Mouse (Mus musculus) monocyte, adult 5-6 weeks (primary cell): Measurements from ENCODE around the gene Zfp61. TPM values are rescaled to one million over a fixed set of nuclear protein-coding genes. Genes with fewer than 3 reads are reported as not detected.

Experiments used
- ATAC-seq: fragments of 153-309, 156-312 bp; replicated peaks from 2 replicates; pipeline ENCODE4 v1.8.0; 2017; ENCODE audit warnings: mild to moderate bottlenecking; ENCODE audit not compliant: low TSS enrichment, insufficient number of reproducible peaks, severe bottlenecking, poor library complexity, low FRiP score
- total RNA-seq: library from RNA; stranded (forward); fragments of 200-1000, 200-491, 200-594 nt; gene quantifications from 3 replicates; pipeline ENCODE4 v1.2.3, GENCODE M21; 2017

Zfp61 gene
- total RNA-seq = 4.6 to 11.1 TPM (median 5.2 TPM) in 3 replicates

DNA sequence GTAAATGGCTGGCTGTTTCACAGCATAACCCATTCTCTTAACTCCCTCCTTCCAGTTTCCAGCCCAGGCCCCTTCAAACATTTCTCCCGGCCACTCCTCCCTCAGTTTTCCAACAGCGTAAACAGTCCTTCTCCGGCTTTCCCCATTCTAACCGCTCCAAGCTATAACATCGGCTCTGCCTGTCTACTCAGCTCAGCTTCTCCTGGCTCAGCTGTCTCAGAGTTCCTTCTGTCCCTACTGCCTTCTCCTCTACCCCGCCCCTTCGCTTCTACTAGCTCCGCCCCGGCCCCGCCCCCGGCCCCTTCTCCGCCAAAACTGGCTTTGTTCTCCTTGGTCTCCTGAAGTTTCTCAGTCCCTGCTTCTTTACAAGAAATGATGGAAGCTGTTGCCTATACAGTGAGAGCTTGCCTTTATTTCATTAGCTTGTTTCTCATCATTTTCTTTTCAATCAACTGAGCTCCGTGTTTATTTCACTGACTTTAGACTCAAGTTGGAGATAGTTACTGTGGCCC lies at the start of gene Zfp61:
Zfp61 (minus strand) TSS at position 462 of the 512 bp plus-strand sequence.
- ATAC-seq = no peak

DNA sequence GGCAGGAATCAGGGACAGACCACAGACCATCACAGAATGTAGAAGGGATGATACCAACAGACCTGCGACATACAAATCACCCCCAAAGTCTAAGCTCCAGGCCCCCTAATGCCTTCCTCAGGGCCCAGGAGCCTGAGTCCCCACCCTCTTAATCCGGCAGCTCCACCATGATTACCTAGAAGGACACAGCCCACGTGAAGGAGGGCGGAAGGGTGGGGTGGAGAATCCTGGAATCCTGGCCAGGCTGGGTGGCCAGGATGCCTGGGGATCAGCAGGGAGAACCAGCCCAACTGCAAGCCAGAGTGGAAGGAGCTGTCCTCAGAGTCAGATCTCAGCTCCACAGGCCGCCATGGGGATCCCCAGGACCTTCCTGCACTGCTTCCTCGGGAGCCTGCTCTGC lies 47.9 kb upstream of the Zfp61 start, which contains the start of gene Lypd5:
Lypd5 (plus strand) TSS at position 301 of the 400 bp plus-strand sequence.
- ATAC-seq = no peak

DNA sequence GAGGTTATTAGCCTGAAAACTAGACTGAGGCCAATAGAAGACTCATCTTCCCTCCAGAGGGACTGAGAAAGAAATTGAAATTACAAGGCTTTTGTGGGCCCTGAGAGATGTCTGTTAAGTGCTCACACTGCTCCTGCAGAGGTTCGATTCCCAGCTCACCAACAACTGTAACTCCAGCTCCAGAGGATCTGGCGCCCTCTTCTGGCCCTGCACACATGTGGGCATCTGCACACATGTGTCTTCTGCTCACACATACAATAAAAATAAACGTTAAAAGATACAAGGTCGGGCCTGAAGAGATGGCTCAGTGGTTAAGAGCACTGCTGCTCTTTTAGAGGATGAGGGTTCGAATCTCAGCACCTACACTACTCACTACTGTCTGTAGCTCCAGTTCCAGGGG lies 45.4 kb upstream of the Zfp61 start:
- ATAC-seq = no peak

DNA sequence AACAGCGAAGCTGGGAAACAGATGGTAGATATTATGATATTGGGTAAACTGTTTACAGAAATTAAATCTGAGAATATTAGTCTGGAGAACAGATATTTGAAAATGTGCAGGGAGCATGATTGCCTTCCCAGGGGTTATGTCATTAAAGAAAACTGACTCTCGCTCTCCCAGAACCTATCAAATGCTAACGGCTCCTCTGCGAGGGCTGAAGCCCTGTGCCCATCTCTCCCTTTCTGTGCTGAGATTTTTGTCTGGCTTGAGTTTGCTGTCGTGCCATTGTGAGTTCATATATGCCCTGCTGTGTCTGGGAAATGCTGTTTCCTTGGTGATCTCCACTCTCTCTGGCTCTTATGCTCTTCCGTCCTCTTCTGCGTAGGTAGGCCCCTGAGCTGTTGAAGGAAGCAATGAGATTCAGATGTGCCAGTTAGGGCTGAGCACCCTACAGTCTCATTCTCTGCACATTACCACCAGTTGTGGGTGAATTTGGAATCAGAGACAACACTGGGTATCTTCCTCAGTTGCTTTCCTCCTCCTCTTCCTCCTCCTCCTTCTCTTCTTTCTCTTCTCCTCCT lies 42.8 kb upstream of the Zfp61 start:
- ATAC-seq = no peak

DNA sequence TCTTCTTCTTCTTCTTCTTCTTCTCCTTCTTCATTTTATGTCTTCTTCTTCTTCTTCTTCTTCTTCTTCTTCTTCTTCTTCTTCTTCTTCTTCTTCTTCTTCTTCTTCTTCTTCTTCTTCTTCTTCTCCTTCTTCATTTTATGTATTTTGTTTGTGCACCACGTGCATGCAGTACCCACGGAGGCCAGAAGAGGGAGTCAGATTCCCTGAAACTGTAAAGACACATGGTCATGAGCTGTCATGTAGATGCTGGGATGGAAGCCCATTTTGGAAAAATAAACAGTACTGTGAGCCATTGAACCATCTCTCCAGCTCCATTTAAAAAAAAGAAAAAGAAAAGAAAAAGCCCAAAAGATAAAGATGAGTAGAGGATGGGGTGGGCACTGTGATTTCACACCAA lies 37.2 kb upstream of the Zfp61 start:
- no peak for ATAC-seq

DNA sequence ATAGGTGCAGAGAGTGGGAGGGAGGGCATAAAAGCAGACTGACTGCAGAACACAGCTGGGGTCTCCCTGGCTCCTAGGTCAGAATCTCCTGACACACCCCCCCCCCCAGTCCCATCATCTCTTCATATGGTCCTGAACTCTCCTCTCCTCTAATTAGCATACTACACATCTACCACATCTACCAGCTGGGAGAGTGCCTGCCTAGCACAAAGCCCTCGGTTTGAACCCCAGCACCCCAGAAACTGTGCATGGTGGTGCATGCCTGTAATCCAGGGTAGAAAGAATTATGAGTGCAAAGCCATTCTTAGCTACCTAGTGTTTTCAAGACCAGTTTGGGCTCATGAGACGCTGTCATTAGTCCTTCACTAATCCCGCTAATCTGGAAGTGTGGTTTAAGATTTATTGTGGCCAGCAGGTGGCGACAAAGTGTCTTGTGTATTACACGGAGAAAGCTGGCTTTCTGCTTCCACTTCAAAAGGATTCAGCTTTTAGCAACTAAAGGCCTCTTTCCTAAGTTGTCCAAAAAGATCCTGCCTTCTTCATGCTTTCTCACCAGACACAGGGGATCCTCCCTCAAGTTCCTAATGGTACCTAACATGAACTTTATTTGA lies 34.8 kb upstream of the Zfp61 start:
- peak; percentile 26; the same call in 1 of the 2 replicates for ATAC-seq

DNA sequence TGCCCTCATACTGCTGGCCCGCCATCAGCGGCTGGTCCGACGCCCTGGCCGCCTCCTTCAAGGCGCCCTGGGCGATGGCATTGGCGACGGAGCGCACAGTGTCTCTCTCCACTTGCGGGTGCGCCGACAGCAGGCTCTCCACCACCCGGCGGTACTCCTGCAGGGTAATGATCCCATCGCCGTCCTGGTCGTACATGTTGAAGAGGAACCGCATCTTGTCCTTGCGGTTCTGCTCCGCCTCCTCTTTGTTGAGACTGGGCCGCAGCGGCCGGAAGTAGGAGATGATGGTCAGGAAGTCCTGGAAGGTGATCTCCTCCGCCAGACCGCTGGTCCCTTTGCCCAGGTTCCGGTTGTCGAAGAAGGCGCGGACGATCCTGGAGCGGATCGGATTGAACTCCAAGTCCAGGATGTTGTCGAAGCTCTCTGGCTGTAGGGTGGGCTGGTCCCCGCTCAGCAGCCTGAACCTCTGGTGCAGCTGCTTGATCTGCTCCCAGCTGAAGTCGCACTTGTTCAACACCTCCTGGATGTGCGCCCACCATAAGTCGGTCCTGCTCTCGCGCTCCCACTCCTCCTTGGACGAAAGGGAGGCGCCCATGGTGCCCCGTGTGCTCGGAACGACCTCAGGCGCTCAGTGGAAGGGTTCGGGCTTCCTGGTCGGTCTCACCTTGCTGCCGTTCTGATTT lies 32.4 kb upstream of the Zfp61 start, which contains the start of gene Tescl:
Tescl (minus strand) TSS at position 633 of the 683 bp plus-strand sequence.
- no peak for ATAC-seq

DNA sequence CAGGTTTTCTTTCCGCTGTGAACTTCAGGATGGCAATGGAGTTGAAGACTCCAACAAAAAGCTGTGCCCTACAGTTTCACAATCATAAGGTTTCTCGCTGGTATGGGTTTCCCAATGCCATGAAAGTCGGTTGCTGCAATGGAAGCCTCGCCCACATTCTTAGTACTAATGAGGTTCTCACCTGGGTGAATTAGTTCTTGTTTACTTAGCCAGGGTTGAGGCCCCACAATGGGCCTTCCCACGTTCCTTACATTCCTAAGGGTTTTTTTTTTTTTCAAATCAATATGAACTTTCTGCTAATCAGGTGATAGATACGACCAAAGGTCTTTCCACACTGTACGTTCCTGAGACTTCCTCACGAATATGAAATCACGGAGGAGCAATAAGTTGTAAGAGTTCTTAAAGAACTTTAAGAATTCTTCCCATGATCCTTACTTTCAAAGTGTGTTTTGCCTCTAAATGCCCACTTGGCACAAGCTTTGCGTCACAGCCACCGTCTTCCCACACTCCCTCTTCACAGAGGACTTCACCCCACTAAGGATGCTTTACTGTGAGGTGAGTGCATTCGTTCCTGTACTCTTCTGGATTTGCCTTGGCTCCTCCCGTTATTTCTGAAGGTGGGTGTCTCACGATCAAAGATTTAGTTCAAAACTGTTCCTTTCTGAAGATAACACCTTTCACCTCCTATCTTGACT lies 26.4 kb upstream of the Zfp61 start:
- ATAC-seq = no peak

DNA sequence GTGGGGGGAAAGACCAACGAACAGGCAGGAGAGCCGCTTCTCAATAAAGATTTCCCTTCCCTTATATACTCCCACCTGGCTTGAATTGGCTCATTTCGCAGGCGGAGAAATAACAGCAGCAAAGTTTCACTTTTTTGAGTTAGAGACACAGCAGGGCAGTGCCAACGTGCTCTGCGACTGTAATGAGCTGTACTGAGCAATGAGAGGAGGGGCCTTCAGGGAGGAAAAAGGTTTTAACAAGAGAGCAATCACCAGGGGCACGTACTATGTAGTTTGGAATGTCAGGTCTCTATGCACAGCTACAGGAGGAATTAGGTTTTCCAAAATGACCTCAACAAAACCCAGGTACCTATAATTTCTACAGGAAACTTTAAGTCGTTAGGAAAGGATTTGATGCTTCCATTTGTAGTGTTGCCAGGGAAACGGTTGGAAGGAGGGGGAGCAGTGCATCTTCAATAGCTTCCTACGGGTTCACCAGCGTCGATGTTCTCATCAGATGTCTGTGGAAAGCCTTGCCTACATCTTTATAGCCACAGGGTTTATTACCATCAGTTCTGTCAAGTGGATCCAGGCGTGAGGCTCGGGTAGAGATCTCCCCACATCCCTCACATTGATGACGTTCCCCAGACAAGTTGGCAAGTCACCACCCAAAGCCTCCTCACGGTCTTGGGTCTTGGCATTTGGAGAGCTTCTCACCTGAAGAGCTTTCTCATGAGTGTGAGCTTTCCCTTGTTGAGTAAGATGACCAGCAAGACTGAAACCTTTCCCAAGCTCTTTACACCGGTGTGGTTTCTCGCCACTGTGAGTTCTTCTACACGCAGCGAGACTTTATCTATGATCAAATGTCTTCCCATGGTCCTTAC lies 25.5 kb upstream of the Zfp61 start:
- no peak for ATAC-seq

DNA sequence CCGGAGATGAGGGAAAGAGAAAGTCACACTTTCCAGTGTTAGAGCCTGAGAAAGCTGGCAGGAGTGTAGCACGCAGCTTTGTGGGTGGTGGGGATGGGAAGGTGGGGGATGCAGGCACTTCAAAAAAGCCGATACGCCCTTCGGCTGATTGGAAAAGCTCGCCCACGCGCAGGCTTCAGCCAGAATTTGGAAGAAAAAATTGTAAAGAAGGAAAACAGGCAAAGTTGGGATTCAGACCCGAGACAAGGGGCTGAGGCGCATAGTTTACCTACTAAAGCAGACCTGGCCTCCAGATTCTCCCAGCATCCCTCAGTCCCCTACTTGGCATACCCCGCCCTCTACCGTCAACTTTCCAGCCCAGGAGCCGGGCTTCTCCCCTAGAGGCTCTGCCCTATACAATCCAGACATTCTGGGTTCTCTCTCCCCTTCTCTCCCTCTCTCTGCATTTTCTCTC lies 24.7 kb upstream of the Zfp61 start:
- no peak for ATAC-seq

DNA sequence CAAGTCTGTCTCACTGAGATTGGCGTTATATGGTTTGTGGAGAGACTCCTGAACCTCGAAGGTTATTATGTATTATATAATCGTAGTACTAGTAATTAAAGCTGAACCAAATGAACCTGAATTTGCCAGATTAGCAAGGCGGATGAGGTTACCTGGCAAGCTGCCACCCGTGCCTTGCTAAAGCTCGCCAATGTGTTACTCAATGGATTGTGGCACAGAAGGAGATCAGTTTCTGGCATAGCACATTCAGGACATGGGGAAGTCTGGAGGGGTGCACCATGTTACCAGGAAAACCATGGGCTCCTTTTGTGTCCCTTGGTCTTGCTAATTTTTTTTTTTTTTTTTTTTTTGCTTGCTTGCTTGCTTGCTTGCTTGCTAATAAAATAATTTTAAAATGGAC lies 24.2 kb upstream of the Zfp61 start:
- ATAC-seq = no peak

DNA sequence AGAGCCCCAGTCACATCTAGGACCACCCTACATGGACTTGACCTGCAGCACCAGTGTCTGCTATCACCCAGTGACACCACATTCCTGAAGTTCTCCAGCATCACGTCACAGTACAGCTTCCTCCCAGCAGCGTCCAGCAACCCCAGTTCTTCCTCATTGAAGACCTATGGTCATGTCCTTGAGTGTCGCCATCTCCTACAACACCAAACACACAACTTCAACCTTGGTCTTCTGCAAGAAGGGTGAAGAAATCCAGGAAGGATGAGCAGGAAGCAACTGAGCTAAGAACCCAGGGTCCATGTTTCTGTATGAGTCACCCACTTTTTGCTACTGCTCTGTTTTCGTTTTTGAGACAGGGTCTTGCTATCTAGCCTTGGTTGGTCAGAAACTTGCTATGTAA lies 21.6 kb upstream of the Zfp61 start:
- no peak for ATAC-seq

DNA sequence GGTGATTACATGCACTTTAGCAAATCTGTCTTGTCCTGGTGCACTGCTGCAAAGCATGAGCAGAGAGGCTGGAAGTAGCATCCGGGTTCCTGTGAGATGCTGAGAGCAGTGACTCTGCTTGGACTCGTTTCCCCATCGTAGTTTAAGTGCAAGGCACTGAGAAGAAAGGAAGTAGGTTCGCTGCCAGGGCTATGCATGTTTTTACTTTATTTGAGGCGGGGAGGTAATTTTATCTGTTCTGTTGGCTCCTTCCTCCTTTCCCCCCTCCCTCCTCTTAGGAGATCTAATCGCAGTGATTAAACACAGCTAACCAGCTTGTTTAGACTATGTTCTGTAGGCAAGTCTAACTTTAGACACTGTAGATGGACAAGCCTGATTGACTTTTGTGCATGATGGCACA lies 17.9 kb upstream of the Zfp61 start:
- no peak for ATAC-seq

DNA sequence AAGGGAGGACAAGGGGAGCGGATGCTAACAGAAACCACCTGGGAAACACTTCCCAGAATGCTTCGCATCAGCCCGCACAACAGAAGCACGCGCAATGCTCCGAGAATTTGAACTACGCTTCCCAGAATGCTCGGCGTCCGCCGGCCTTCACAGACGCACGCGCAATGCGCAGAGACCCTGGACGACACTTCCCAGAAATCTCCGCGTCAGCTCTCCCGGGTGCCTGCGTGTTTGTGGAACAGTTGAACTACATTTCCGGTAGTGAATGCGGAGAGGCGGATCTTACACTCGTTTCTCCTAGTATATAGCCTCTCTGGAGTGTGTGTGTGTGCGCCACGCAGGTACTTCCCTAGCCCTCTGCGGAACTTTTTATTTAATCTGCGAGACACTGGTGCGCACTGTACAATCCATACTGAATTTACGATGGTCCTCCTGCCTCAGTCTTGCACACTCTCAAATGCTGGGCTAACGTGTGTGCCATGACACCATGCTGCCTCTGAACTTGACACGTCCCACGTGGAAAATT lies 15.6 kb upstream of the Zfp61 start, which contains the start of gene Zfp94:
Zfp94 (minus strand) TSS at position 100 of the 526 bp plus-strand sequence.
- ATAC-seq = peak; percentile 94

DNA sequence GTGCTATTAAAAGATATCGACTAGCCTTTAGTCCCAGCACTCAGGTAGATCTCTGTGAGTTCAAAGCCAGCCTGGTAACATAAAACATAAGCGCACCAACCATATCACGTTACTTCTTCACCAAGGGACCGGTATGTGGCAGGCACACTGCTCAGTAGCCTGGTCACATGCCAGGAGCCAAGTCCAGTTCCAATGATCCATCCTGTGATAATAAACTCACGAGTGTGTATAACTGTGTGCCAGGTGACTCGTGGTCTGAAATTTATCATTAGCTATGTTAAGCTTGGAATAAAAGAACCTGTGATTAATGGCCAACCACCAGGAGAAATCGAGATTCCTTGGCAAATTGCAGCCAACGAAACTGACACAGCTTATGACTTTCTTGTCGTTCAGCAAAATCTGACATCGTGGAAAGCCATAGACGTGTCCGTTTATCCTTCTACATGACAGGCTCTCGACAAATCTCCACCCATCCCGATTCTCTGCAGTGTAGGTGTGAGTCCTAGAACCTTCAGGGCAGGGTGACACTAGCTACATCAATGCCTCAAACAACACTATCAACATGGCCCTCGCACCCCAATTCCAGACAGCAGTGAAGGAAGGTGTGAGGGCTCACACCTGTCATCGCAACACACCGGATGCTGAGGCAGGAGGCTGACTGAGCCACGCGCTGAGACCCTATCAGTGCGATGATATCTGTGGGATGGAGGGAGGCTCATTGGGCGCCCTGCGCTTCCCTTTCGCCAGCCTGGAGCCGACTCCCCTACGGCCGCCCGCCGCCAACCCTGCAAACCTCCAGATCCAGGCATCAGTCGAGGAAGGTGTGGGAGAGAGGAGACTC lies 14.9 kb upstream of the Zfp61 start:
- ATAC-seq = no peak; the same call in 1 of the 2 replicates

DNA sequence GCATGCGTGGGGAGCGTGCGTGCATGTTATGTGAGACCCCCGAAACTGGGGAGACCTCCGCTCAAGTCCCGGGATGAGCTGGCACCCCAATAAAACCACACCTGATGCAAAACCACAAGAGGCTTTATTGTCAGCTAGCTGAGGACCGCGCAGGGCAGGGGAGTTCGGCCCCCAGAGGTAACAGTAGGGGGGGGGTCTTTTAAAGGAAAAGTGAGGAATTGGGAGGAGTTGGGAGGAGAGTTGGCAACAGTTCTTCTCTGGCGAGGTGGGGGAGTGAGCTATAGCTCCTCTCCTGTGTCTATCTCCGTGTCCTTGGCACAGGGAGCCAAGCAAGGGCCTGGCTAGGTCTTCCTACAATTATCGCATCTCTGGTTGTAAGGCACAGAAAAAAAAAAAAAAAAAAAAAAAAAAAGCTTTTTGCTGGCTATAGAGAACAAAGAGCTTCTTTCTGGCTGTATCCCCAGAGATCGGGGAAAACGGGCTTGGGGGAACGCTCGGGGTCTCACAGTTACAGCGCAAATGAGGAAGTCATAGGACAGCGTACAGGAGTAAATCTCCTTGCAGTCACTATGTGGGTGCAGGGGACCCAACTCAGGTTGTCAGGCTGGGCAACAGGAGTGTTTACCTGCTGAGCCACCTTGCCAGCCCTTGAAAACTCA lies 1.1 kb downstream of the Zfp61 start:
- no peak for ATAC-seq
